Mouse (Mus musculus) stomach, postnatal 0 days (tissue): ENCODE data around the gene Cyp1a1.

Experiments
- CTCF ChIP-seq: IDR thresholded peaks from 2 replicates; pipeline ENCODE4 v1.5.1; 2016; ENCODE audit warnings: antibody characterized with exemption, low read depth, mild to moderate bottlenecking, moderate library complexity
- EP300 ChIP-seq: optimal IDR thresholded peaks from 2 replicates; pipeline ENCODE3; 2016; ENCODE audit warnings: antibody characterized with exemption

DNA sequence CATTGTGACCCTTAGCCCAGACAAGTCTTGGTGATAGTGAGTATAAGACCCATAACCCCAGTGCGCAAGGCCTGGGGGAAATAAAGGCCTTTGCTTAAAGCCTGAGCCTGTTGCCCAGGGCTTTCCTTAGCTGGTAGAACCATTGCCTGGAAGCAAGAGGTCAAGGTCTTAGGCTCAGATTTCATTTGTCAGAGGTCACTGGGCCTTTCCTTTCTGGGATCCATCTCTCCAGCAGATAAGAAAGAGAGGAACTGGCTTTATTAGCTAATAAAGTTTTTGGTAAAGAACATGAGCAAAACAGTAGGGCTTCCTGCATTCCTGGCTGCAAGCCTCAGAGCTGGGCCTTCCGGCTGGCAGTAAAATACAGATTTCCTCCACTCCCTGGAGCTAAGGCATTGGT is 6.4 kb downstream of the Cyp1a1 start:
- no peak for TF ChIP-seq CTCF
- no peak for TF ChIP-seq EP300
